Mouse (Mus musculus): Measurements from ENCODE around the gene Tifab.

Gene Tifab

DNA sequence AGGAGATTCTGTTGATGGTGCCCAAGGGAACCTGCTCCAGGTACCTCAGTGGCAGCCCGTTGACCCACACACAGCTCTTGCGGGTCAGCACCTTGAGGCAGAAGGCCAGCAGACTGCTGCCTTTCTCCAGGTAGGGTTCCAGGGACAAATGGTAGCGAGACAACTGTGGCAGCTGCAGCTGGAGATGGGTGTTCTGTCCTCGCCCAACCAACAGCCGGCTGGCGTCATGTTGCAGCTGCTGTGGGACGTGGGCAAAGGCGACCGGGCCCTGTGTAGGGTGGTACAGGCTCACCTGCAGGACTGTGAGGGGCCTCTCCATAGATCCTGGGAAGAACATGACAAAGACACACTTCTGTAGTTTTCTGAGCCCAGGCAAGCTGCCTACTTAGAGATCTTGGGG lies 2.4 kb downstream of the Tifab start:
- DNase-seq (ENCODE audit: low read depth, low spot score): no peak

DNA sequence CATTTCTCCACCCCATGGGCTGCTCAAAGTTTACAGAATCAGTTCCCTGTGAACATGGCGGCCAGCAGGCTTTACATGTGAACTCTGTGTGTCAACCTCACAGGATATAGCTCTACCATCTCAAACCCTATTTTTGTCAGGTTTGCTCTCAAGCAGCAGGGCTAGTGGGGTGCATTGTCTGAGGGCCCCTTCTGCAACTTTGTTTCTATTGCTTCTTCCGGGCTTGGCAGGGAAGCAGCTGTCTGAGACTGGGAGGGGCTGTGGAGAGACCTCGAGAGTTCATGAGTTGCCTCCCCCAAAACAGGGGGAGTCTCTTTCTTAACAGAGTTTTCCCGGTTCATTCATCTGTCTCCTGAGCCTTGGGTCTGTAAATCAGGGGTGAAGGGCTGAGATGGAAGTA lies 2.8 kb downstream of the Tifab start:
- no peak for DNase-seq (ENCODE audit: low read depth, low spot score)

DNA sequence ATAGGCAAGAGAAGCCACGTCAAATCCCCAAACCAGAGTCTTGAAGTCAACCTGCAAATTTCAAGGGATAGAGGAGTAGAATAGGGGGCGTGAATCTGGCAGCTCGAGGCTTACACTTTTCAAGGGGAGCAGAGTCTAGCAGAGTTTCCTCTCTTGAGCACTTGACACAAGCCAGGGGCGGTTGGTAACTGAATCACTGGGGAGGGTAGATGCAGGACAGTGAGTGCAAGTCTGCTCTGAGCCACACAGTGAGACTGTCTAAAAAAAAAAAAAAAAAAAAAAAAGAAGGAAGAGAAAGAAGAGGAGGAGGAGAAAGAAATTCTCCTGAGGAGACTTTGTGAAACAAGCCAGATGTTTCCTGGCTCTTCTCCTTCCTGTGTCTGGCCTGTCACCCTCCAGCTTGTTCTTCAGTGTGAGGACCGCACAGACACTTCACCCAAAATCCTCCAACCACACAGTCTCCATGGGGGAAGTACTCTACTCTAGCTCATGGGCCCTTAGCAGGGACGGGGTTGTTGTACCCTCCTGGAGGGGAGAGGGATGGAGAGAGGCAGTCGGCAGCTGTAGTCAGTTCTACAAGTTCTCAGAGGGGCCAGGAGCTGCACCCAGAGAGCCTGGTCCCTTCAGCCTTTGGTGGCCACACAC lies 5.7 kb downstream of the Tifab start:
- no peak for DNase-seq (ENCODE audit: low read depth, low spot score)

- no peak for DNase-seq (ENCODE audit: low read depth, low spot score)
These were observed 6.6 kb downstream of the Tifab start for GRCm38 (mm10) chr13:56172106-56172505.

DNA sequence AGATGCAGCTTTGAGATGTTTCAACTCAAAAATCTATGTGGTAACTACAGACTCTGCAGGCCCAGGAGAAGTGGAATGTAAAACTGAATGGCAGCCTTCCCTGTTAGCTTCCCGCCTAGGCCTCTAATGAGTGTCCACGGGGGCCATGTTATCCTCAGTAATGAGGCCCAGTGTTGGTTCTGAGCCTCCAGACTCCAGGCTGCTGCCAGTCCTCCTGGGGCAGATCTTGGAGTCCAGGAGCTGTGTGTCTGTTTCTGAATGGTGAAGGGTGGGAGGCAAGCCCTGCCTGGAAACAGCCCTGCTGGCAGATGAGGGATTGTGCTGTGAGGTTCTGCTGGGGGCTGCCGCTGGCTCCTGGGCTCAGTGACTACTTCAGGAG lies 10.3 kb downstream of the Tifab start:
- DNase-seq (ENCODE audit: low read depth, low spot score): no peak

GRCm38 (mm10) chr13:56167446-56168402 lies 11.0 kb downstream of the Tifab start:
- DNase-seq (ENCODE audit: low read depth, low spot score): no peak

- DNase-seq (ENCODE audit: low read depth, low spot score): no peak
These were observed 13.1 kb downstream of the Tifab start for GRCm38 (mm10) chr13:56165561-56165960.

DNA sequence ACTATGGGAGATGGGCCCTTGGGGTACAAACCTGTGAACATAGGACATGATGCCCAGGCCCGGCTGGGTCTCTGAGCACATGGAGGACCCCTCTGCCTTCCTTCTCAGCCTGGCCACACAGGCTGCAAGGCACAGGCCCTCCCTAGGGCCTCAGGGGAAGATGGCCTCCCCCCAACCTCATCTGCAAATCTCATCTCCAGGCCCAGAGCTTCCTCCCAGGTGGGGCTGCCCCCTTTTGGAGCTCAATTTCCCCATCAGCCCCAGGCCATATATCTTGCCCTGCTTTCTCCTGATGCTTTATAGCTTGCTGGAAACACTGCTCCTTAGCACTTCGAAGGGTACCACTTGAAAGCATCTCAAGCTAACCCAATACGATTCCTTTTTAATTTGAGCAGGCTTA lies 14.3 kb downstream of the Tifab start:
- DNase-seq (ENCODE audit: low read depth, low spot score): no peak

- DNase-seq (ENCODE audit: low read depth, low spot score): no peak
These were observed 14.9 kb downstream of the Tifab start for GRCm38 (mm10) chr13:56163751-56164150.

GRCm38 (mm10) chr13:56162859-56163258 lies 15.8 kb downstream of the Tifab start:
- no peak for DNase-seq (ENCODE audit: low read depth, low spot score)

- no peak for DNase-seq (ENCODE audit: low read depth, low spot score)
These were observed 18.9 kb downstream of the Tifab start for GRCm38 (mm10) chr13:56159614-56160363.

- DNase-seq (ENCODE audit: low read depth, low spot score): no peak
These were observed 19.6 kb downstream of the Tifab start for GRCm38 (mm10) chr13:56159016-56159601.

- no peak for DNase-seq (ENCODE audit: low read depth, low spot score)
These were observed 23.0 kb downstream of the Tifab start for GRCm38 (mm10) chr13:56155671-56156070.

- no peak for DNase-seq (ENCODE audit: low read depth, low spot score)
These were observed 23.6 kb downstream of the Tifab start for GRCm38 (mm10) chr13:56155048-56155447.

GRCm38 (mm10) chr13:56152773-56153460 lies 25.8 kb downstream of the Tifab start:
- DNase-seq (ENCODE audit: low read depth, low spot score): no peak

- DNase-seq (ENCODE audit: low read depth, low spot score): no peak
These were observed 27.1 kb downstream of the Tifab start for GRCm38 (mm10) chr13:56151404-56152226.

DNA sequence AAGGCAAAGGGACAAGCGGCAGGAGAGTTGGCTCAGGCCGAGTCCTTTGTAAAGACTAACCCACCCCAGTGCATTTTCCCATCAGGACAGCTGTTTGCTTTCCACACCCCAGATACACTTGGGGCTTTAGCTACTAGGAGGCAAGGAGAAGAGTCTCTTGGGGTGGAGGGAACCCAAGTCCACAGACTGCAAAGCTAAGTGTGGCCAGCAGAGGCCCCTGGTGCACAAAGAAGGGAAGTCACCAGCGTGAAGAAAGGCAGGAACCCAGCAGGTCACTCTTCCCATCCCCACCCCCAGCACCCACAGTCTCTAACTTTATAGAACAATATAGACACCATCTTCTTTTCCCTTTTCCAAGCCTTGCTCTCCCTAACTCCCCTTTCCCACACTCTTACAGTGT lies 33.2 kb downstream of the Tifab start:
- no peak for DNase-seq (ENCODE audit: low read depth, low spot score)

- no peak for DNase-seq (ENCODE audit: low read depth, low spot score)
These were observed 34.7 kb downstream of the Tifab start for GRCm38 (mm10) chr13:56144021-56144420.

DNA sequence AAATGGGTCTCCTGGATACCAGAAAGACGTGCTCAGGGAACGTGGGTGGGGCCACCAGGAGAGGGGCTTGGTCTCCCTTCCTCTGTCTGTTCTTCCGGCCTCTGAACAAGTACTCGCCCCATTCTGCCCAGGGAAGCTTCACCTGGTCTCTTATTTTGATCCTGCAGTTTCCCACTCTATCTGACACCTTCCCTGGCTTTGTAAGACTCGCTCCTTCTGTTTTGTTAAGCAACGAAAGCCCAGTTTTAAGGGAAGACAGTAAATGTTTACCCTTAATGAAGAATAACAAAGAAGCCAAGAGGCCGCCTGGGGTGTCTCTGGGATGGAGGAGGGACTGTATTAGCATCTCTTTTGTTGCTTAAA lies 35.6 kb downstream of the Tifab start:
- no peak for DNase-seq (ENCODE audit: low read depth, low spot score)

- no peak for DNase-seq (ENCODE audit: low read depth, low spot score)
These were observed 36.1 kb downstream of the Tifab start for GRCm38 (mm10) chr13:56142382-56143150.
